Mouse (Mus musculus): ENCODE measurements at regions not wholly inside any gene's neighbourhood (a gene's known extent, or its start where the extent isn't known, plus 50 kb on each side); places are given as distances from the start of the nearest gene placed in this dataset.

DNA sequence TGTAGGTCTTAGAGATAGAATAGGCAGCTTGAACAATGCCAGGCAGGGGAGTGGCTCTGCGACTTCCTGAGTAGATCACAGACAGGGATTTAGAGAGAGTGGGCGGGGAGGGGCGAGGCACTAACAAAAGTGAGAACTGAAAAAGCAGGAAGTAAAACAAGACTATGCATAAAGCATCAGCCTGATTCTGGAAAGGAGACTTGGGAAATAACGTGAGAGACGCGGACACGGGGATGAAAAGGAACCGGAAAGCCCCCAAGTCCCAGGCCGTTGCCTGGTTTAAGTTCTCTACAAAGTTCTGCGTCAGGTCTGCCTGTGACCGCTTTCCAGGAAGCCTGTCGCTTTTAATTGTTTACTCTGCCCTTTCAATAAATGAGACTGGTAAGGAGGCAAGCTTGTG is 86.3 kb downstream of the D16Ertd472e start:
- DNase-seq (ENCODE audit: low spot score) = no peak

DNA sequence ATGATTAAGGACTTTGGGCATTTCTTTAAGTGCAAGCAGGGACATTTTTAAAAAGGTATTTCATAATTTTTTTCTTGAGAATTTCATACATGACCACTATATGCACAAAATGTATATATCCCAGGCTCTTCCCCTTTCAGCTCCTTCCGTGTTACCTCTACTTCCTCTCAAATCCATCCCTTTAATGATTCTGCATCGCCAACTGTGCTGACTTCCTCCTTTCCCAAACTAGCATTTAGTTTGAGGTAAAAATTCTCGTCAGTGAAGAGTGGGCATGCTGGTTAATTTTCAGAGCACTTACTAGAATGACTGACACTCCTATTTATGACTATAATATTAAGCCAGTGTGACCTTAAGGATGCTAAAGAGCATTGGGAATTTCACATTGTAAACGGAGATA is 86.9 kb downstream of the D16Ertd472e start:
- DNase-seq (ENCODE audit: low spot score) = no peak

DNA sequence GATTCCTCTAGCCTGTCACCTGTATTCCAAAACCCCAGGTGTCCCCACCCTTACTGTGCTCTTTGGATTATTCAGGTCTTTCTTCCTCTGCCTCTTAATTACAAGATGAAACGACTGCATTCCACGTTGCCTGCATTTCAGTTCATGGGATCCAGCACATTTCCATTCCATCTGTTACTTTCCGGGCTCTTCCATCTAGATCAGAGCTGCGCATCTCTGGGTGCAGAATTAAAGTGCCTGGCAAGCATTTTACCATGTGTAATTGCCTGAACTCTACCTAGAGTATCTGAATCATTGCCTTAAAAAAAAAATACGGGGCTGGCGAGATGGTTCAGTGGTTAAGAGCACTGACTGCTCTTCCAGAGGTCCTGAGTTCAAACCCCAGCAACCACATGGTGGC is 90.0 kb downstream of the D16Ertd472e start:
- DNase-seq (ENCODE audit: low spot score) = peak; percentile 11

DNA sequence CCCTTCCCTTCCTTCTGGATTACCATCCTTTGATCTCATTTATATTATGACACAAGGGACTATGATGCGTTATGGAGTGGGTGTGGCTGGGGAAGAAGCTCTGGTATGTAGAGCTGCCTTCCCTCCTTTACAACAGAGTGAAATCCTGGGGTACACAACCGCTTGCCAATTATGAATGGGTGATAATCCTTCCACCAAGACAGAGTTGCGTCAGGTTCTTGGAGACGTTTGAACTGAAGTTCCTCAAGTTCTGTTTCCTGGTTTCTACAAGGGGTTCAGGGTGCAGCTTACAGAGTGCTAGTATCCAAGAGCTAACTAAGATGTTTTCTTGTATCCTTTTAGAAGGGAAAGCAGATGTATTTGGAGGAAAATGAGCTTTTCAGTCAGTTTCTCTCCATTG is 92.2 kb downstream of the D16Ertd472e start:
- DNase-seq (ENCODE audit: low spot score) = no peak

DNA sequence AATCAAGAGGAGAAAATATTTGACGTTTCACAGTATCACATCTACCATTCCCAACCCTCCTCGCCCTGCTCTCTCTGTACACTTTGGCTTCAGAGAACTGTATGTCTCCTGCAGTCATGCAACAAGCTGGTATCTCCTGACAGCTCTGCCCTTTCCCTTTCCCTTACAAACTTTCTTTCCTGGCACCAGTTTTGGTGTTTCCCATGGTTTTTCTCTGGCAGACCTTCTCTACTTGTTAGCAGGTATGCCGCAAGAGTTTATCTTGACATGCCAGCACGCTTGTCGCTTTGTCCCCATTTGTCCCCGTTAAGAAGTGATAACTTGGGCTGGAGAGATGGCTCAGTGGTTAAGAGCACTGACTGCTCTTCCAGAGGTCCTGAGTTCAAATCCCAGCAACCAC is 94.9 kb downstream of the D16Ertd472e start:
- DNase-seq (ENCODE audit: low spot score) = no peak

DNA sequence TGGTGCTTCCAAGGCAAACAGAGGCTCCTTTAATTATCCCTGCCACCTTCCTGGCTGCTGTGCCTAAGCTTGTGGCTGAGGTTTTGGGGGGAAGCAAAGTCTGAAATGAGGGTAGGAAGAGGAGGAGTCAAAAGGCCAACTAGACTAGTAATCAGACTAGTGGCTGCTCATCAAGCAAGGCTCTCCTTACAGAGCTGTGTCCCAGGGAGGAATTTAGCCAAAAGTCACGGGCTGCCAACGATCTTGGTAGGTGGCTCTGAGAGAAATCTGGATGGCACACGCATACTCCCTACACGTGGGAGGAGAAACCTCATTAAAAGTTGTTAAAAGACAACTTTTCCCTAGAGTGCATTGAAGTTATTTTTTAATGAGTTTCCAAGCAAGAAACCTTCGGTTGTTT is 95.4 kb downstream of the D16Ertd472e start:
- DNase-seq (ENCODE audit: low spot score) = no peak

DNA sequence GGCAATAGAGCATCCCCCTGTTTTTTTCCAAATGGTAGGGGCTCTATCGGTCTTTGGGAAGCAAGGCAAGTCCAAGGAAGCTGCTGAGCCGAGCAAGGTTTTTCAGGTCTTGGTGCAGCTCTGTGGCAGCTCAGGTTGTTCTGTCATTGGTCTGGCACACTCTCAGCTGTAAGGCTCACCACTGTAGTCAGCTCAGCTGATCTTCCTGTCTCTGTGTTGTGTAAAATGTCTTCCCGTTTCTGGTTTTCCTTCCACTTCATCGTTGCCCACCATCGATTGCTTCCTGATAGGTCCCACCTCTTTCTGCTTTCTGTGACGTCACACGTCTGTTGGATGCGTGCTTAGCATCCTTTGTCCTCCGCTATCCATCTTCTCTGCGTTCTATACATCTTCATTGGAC is 96.2 kb downstream of the D16Ertd472e start:
- no peak for DNase-seq (ENCODE audit: low spot score)

DNA sequence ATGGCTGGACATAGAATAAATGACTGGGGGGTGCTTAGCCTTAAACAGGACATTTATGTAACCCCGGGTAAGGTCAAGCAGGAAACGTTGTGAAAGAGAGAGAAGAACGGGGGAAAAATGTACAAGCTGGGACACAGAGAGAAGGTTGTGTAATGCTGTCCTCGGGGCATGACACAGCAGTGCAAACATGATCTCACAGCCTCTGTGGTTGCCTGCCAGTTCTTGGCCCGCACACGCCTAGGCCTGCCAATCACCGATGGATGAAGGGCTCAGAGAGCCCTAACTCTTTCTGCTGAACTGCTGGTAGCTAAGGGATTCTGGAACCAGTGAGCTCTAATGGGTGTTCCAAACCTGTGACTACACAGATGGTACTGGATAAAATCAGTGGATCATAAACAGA is 96.5 kb upstream of the Btg3 start:
- DNase-seq (ENCODE audit: low spot score) = no peak

DNA sequence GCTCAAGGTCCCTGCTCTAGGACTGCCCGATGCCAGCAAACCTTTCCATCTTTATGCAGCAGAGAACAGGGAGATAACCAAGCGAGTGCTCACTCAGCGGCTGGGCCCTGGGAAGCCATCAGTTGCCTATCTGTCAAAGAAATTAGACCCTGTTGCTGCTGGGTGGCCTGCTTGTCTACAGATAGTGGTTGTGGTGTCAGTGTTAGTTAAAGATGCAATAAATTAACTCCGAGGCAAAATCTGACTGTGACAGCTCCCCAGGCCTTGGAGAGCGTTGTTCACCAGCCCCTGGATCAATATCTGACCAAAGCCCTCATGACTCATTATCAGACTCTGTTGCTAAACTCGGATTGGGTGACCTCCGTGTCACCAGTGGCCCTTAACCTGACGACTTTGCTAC is 83.0 kb upstream of the Btg3 start:
- DNase-seq (ENCODE audit: low spot score) = no peak

DNA sequence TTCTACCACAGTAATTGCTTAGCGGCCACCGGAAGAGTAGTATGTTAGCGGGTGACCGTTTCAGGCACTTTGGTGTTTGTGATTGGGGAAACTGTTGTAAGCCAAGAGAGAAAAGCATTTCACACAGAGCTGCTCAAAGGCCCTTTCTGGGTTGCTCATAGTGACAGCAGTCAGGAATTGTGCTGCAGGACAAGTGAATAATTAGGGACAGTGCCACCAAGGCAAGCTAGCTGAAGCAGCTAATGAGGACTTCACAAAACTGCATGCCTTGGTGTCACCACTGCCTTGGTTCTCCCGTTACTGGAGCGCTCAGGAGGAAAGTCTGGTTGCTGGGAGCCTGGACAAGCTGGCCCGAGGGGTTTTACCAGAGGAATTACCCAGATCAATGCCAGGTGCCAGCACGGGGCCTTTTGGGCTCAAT is 80.7 kb upstream of the Btg3 start:
- DNase-seq (ENCODE audit: low spot score) = no peak

DNA sequence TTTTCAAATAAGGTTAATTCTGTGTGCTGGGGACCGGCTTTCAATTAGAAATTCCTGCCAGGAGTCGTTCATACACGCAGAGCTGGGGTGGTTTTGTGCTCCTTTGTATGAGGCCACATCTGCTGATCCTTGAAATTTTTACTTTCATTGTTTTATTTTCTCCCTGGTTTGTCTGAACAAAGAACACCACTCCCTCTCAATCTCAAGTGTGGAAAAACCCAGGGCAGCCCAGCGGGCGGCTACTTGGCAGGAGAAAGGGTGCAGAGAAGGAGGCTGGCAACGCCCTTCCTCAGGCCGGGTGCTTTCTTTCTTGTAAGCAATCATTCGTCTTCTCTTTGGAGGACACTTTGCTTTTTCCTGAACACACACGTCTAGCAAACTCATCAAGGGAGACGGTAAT is 79.4 kb upstream of the Btg3 start:
- DNase-seq (ENCODE audit: low spot score) = no peak

DNA sequence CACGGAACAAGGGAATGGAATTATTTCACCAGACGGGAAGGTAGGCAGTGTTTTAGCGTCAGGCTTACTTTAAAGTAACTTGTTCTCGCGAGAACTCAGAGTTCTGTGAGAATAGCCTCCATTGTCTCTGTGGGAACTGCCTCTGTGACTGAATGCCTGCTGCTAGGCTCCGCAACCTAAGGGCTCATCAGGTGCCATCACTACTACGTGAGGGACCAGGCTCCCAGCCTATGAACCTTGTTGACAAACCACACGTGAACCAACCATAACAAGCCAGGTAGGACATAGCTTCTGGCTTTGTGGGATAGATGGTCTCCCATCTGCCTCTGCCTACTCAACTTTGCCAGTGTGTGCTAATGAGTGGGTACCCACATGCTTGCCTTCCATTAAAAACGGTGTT is 77.5 kb upstream of the Btg3 start:
- DNase-seq (ENCODE audit: low spot score) = no peak

DNA sequence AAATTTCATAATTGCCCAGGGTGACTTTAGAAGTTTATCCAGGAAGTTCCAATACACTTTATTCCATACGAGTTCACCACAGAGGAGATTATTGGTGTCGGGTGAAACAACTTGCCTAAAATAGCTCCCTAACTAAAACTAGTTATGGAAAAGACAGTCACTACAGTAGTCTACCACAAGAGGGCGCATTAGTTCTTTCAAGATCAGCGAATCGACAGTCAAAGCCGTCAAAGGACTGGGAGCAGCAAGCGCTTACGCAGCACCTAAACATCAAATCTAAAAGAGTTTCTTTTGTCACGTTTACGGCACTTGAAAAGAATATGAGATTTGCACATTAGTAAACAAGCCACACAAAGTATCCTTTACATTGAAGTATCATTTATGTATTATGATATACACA is 75.3 kb upstream of the Btg3 start:
- peak; percentile 63 for DNase-seq (ENCODE audit: low spot score)

DNA sequence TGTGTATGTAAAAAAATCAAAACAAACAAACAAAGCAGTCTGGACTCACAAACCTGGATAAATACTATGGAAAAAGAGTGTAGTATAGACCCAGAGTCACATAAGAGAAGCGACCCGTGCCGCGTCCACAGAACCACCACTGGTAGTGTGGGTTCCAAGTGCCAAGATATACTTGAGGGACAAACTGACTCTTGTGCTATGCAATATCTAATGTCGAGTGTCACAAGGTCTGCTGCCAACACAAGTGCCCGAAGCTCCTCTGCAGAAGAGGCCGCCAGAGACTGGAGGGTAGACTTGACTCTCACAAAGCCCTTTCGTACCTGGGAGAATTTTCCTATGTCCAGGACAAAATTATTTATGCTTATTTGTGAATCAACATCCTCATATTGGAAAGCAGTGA is 74.8 kb upstream of the Btg3 start:
- DNase-seq (ENCODE audit: low spot score) = no peak

DNA sequence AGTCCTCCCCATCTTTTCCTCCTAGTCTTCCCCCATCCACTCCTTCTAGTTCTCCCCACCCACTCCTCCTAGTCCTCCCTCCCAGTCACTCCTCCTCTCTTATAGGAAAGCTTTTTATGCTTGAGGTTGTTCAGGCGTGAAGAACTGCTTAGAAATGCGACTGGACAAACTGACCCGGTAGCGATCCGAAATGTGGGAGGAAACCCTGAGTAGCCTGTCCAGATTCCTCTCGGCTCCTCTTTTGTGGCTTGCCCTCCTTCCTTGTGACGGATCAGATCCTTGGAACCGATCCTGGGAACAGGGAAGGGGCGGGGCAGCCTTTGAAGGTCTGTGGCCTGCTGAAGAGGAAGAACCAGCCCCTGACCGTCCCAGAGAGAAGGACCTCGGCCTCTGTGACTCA is 74.3 kb upstream of the Btg3 start:
- DNase-seq (ENCODE audit: low spot score) = no peak

DNA sequence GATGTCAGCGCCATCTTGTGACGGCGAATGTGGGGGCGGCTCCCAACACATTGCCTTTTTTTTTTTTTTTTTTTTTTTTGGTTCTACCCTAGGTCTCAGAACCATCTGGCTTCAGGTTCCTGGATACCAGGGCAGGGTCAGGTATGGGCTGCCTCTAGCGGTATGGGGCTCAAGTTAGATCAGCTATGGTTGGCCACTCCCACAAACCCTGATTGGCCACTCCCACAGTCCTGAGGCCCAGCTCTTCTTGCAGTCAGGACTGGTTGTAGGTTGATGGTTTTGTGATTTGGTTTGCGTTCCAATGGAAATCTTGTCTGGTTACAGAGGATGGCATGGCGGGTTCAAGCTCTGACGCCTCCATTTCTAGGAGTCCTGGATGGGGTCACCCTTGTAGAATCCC is 72.2 kb upstream of the Btg3 start:
- DNase-seq (ENCODE audit: low spot score) = no peak

DNA sequence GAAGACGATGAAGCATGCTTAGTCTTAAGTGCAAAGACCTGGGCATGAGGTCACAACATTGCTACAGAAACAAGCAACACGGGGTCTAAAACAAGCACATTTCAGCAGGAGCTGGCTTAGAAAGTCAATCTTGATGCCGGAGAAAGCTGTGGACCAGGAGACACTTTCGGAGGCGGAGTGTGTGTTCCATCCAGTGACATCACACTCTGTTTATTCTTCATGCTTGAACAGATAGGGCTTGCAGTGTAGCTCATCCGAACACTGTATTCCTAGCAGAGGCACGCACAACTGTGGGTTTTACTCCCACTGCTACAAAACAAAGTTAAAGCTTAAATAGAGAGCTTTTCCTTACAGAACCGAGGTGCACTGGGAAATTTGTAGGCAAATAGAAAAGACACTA is 66.3 kb upstream of the Btg3 start:
- no peak for DNase-seq (ENCODE audit: low spot score)

DNA sequence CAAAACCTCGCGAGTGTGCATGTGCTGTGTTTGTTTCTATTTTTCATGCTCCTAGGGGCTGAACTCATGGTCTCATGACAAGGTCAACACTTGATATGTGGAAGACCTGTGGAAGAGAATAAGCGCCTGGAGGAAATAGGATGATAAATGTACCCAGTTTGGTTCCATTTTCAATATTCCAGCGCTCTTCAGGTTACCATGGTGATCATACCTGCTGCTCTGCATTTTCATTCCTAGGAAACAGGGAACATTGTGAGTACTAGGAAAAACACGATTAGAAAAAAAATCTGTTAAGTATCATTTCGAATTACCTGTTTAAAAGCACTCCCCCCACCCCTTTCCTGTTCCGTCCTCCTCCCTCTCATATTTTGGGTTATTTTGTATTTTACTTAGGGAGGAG is 65.8 kb upstream of the Btg3 start:
- no peak for DNase-seq (ENCODE audit: low spot score)

DNA sequence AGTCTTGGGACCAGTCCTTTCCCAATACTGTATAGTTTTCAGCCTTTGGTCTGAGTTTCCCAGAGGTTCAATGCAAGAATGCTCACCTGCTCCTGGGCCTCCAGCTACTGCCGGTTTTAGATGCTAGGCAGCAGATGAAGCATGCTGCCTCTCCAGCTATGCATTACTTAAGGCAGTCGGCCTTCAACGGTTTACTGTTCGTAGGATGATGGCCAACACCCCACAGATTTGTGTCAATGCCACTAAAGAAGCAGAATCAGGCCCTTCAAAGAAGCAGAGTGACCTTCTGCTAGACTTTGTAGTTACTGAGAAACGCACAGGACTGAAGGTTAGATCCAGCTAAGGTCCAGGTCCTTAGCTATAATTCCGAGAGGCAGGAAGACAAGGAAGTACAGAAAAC is 65.0 kb upstream of the Btg3 start:
- no peak for DNase-seq (ENCODE audit: low spot score)

DNA sequence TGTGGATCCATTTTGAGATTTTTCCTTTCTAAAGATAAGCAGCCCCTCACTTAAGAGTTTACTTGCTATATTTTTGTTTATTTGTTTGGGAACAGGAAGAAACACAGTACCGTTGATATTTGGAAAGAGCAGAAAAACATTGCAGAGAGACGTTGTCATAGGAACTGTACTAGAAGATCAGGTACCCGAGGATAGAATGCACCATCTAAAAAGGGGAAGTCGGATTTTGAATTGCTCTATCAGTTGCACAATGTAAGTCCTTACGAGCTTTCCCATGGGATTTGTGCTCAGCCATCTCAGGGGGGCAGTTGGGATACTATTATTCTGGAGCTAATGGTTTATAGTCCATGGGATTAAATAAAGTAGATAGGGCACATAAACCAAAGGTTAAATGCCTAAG is 58.7 kb upstream of the Btg3 start:
- no peak for DNase-seq (ENCODE audit: low spot score)

DNA sequence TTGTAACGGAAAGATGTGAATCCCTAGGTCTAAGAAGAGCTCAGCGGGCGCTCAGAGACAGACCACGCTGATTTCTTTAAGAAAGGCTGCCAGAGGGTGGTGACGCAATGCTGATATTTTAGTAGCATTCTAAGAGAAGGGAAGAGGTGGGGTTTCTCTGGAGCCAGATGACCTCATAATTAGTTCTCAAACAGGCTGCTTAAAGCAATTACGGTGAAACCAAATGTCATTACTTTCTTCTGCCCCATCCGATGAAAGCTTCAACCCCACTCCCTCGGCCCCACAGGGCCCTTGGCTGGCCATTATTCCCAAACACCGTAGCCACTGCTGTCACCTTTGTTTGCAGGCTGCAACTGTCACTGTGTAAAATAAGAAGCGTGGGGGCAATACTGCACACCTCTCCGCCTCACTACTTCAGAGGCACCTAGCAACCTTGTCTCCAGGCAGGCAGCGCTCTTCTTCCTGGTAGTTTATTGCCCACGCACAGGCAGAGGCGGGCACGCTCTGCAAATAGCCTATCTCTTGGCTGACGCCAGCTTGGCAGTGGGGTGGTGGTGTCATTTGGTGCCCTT is 50.6 kb upstream of the Btg3 start:
- peak; percentile 45 for DNase-seq (ENCODE audit: low spot score)
